12 mouse cellular contexts compared by ENCODE assay signal in genomic region chr13:114114586-114114985, GRCm38 (mm10).
"Had no signal": no experiment of that assay in that cellular context is flagged by ENCODE, and none has a peak within 500 bp of the region (broad histone marks: within the 10 kb centered on the region; RNA-seq: fewer than 3 reads in every experiment).

No protein-coding gene starts in this region.

- H3K4me1 ChIP-seq: megakaryocyte, embryonic 14.5 days; midbrain, embryonic 15.5 days; neural tube, embryonic 12.5 days had no signal

- H3K9ac ChIP-seq: lung, embryonic 14.5 days; midbrain, embryonic 12.5 days; midbrain, embryonic 15.5 days; neural tube, embryonic 12.5 days had no signal

- H3K36me3 ChIP-seq: midbrain, embryonic 12.5 days; midbrain, embryonic 15.5 days; neural tube, embryonic 12.5 days had no signal

- H3K4me3 ChIP-seq: megakaryocyte, embryonic 14.5 days; midbrain, embryonic 12.5 days; midbrain, embryonic 15.5 days; neural tube, embryonic 12.5 days had no signal

- H3K27ac ChIP-seq: macrophage; midbrain, embryonic 12.5 days; midbrain, embryonic 15.5 days; neural tube, embryonic 12.5 days had no signal

- ATAC-seq: midbrain, embryonic 15.5 days had no signal

- H3K4me2 ChIP-seq: lung, embryonic 14.5 days; midbrain, embryonic 12.5 days; midbrain, embryonic 15.5 days; neural tube, embryonic 12.5 days had no signal

- H3K9me3 ChIP-seq: midbrain, embryonic 12.5 days; midbrain, embryonic 15.5 days; neural tube, embryonic 12.5 days had no signal

- DNase-seq: lung, adult 18-20 months; lung, embryonic 14.5 days; lung, postnatal 10 days; right cerebral cortex, postnatal 14 days; thymus, adult 18-20 months; thymus, postnatal 14 days; thymus, postnatal 36 days had no signal

- H3K27me3 ChIP-seq: megakaryocyte, embryonic 14.5 days; midbrain, embryonic 12.5 days; midbrain, embryonic 15.5 days; neural tube, embryonic 12.5 days had no signal
